Mouse (Mus musculus) ES-E14 (cell line): Measurements from ENCODE around the gene Tstd3. TPM values are rescaled to one million over a fixed set of nuclear protein-coding genes. Genes with fewer than 3 reads are reported as not detected.

Source experiments
- DNase-seq: peaks from one replicate; pipeline ENCODE4 v3.0.0-alpha.2; 2013; ENCODE audit warnings: low read depth, low spot score
- H3K27ac ChIP-seq: 2 replicates; pipeline ENCODE4 v1.5.1; 2012; ENCODE audit warnings: low read depth, mild to moderate bottlenecking, low read length, moderate library complexity, mixed read lengths; ENCODE audit not compliant: poor library complexity, insufficient read depth, severe bottlenecking
- H3K36me3 ChIP-seq: 2 replicates; pipeline ENCODE4 v1.6.1; 2012; ENCODE audit warnings: mild to moderate bottlenecking, low read length, moderate library complexity, mixed read lengths; ENCODE audit not compliant: control insufficient read depth, poor library complexity, insufficient read depth, severe bottlenecking
- H3K4me1 ChIP-seq, 2 experiments: fragments of 150-350 bp in 1 of 2; sonication (generic) in 1 of 2; 2 replicates each; pipeline ENCODE4 v1.6.1; 2012; ENCODE audit warnings: low read length in 2 of 2, mild to moderate bottlenecking in 1 of 2, mixed read lengths in 1 of 2; ENCODE audit not compliant: control insufficient read depth in 2 of 2, insufficient read depth in 2 of 2, poor library complexity in 1 of 2
- H3K4me3 ChIP-seq, 2 experiments: fragments of 150-350 bp in 1 of 2; sonication (generic) in 1 of 2; 2 replicates each; pipeline ENCODE4 v1.5.1; 2012; ENCODE audit warnings: low read length in 2 of 2, low read depth in 1 of 2, mild to moderate bottlenecking in 1 of 2, mixed read lengths in 1 of 2; ENCODE audit not compliant: insufficient read depth in 1 of 2, poor library complexity in 1 of 2, severe bottlenecking in 1 of 2
- H3K9ac ChIP-seq: 2 replicates; pipeline ENCODE4 v1.6.1; 2012; ENCODE audit warnings: low read depth, mild to moderate bottlenecking, low read length, mixed read lengths; ENCODE audit not compliant: poor library complexity, insufficient read depth, severe bottlenecking
- H3K9me3 ChIP-seq: fragments of 150-350 bp; sonication (generic); 2 replicates; pipeline ENCODE4 v1.6.1; 2012; ENCODE audit warnings: low read depth, mild to moderate bottlenecking, low read length; ENCODE audit not compliant: control insufficient read depth, insufficient read depth
- CHD2 ChIP-seq: IDR thresholded peaks from 2 replicates; pipeline ENCODE4 v1.6.1; 2014; ENCODE audit warnings: mild to moderate bottlenecking, low read depth, low read length, inconsistent platforms
- HCFC1 ChIP-seq: IDR thresholded peaks from 2 replicates; pipeline ENCODE4 v1.6.1; 2012; ENCODE audit warnings: low read length, inconsistent platforms, borderline replicate concordance; ENCODE audit not compliant: insufficient read depth
- MAFK ChIP-seq: IDR thresholded peaks from 2 replicates; pipeline ENCODE4 v1.6.1; 2014; ENCODE audit warnings: mild to moderate bottlenecking, low read depth, low read length, inconsistent platforms; ENCODE audit not compliant: insufficient read depth
- ZC3H11A ChIP-seq: IDR thresholded peaks from 2 replicates; pipeline ENCODE4 v1.6.1; 2012; ENCODE audit warnings: low read depth, mild to moderate bottlenecking, inconsistent platforms, low read length, borderline replicate concordance
- ZNF384 ChIP-seq: IDR thresholded peaks from 2 replicates; pipeline ENCODE4 v1.6.1; 2012; ENCODE audit warnings: low read depth, low read length, inconsistent platforms
- in situ Hi-C, 2 experiments: fragments of 600-800 bp; cut with MboI; formaldehyde crosslinking; loops; one replicate each; pipeline ENCODE4 v1.15.1; 2025; ENCODE audit warnings: low sequenced_read_pairs in 2 of 2, inconsistent platforms in 1 of 2; ENCODE audit not compliant: unreplicated experiment in 2 of 2
- total RNA-seq: library from RNA; depleted of rRNA; stranded (reverse); fragments of 300-350 nt; gene quantifications from 2 replicates; pipeline ENCODE4 v1.2.3, GENCODE M21; 2012

The Tstd3 gene
- total RNA-seq, 1 experiment = 9.3 TPM

DNA sequence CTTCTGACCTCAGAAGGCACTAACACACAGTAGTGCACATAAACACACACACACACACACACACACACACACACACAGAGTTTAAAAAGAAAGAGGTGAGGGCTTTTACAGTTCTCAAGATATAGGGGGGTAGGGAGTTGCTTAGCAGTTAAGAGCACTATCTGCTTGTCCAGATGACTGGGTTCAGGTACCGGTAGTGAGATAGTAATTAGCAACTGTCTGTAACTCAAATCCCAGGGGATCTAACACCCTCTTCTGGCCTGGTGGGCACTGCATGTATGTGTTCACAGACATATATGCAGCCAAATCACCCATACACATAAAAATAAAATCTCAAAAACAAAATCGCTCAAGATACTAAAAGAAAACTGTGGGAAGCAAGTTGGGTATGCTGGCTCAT lies 34.6 kb upstream of the Tstd3 start:
- H3K27ac ChIP-seq = no peak overlapping the region
- H3K4me3 ChIP-seq = no peak overlapping the region
- H3K9ac ChIP-seq = no peak overlapping the region
- no peak for DNase-seq
- no peaks in the 10 kb centered on the region for H3K9me3 ChIP-seq
- in situ Hi-C loops = no loop called here
- TF ChIP-seq ZNF384 (no peak), CHD2 (no peak), MAFK (no peak), HCFC1 (no peak)
- no peaks in the 10 kb centered on the region for H3K4me1 ChIP-seq
- H3K36me3 ChIP-seq = peaks cover 8% of the 10 kb centered on the region

- Histone ChIP-seq H3K9ac (no peak overlapping the region), H3K9me3 (no peaks in the 10 kb centered on the region), H3K27ac (no peak overlapping the region), H3K4me3 (no peak overlapping the region), H3K4me1 (no peaks in the 10 kb centered on the region), H3K36me3 (peaks cover 8% of the 10 kb centered on the region)
- no peak for DNase-seq
- TF ChIP-seq HCFC1 (no peak), ZC3H11A (no peak), CHD2 (no peak), ZNF384 (no peak), MAFK (no peak)
- in situ Hi-C loops = no loop called here
These were observed 34.0 kb upstream of the Tstd3 start for GRCm38 (mm10) chr4:21801013-21801412.

GRCm38 (mm10) chr4:21793631-21794030 lies 26.6 kb upstream of the Tstd3 start:
- no peak for DNase-seq
- peaks cover 7% of the 10 kb centered on the region for H3K36me3 ChIP-seq
- in situ Hi-C loops = no loop called here
- no peak overlapping the region for H3K4me3 ChIP-seq
- H3K9ac ChIP-seq = no peak overlapping the region
- no peaks in the 10 kb centered on the region for H3K9me3 ChIP-seq
- TF ChIP-seq CHD2 (no peak), ZC3H11A (no peak), MAFK (no peak), ZNF384 (no peak), HCFC1 (no peak)
- no peak overlapping the region for H3K27ac ChIP-seq
- no peaks in the 10 kb centered on the region for H3K4me1 ChIP-seq

- DNase-seq = no peak
- in situ Hi-C loops = no loop called here
- H3K36me3 ChIP-seq = peaks cover 11% of the 10 kb centered on the region
- no peak overlapping the region for H3K4me3 ChIP-seq
- no peak overlapping the region for H3K9ac ChIP-seq
- H3K9me3 ChIP-seq = no peaks in the 10 kb centered on the region
- H3K27ac ChIP-seq = no peak overlapping the region
- no peaks in the 10 kb centered on the region for H3K4me1 ChIP-seq
- no peak for TF ChIP-seq ZC3H11A
- no peak for TF ChIP-seq ZNF384
- no peak for TF ChIP-seq MAFK
- TF ChIP-seq CHD2 = no peak
- TF ChIP-seq HCFC1 = no peak
These were observed 22.8 kb upstream of the Tstd3 start for GRCm38 (mm10) chr4:21789836-21790235.

- peaks cover 13% of the 10 kb centered on the region for H3K36me3 ChIP-seq
- in situ Hi-C loops = no loop called here
- DNase-seq = no peak
- H3K4me1 ChIP-seq = no peaks in the 10 kb centered on the region
- no peak overlapping the region for H3K4me3 ChIP-seq
- H3K27ac ChIP-seq = no peak overlapping the region
- no peak overlapping the region for H3K9ac ChIP-seq
- no peak for TF ChIP-seq ZC3H11A
- TF ChIP-seq ZNF384 = no peak
- TF ChIP-seq HCFC1 = no peak
- TF ChIP-seq CHD2 = no peak
- no peak for TF ChIP-seq MAFK
- no peaks in the 10 kb centered on the region for H3K9me3 ChIP-seq
These were observed 21.9 kb upstream of the Tstd3 start for GRCm38 (mm10) chr4:21788903-21789302.
